Mouse (Mus musculus) G1E-ER4 (cell line): ENCODE measurements at regions not wholly inside any gene's neighbourhood (a gene's known extent, or its start where the extent isn't known, plus 50 kb on each side); places are given as distances from the start of the nearest gene placed in this dataset.
A peak's percentile ranks its signal among the peaks of the same experiment; 100 is the strongest.

Source experiments
- GATA1 ChIP-seq: IDR thresholded peaks from one replicate; pipeline ENCODE4 v1.8.0; 2012; ENCODE audit warnings: low read length, inconsistent platforms

GRCm38 (mm10) chr11:19194464-19194863 lies 175.7 kb upstream of the Meis1 start:
- no peak for TF ChIP-seq GATA1

GRCm38 (mm10) chr11:19197790-19198189 lies 179.0 kb upstream of the Meis1 start:
- no peak for TF ChIP-seq GATA1

GRCm38 (mm10) chr11:19202602-19203517 lies 184.1 kb upstream of the Meis1 start:
- peak; percentile 33 for TF ChIP-seq GATA1

- TF ChIP-seq GATA1 = peak; percentile 25
These were observed 184.7 kb upstream of the Meis1 start for GRCm38 (mm10) chr11:19203518-19203900.

- TF ChIP-seq GATA1 = no peak
These were observed 185.2 kb upstream of the Meis1 start for GRCm38 (mm10) chr11:19203968-19204367.

- TF ChIP-seq GATA1 = no peak
These were observed 185.7 kb upstream of the Meis1 start for GRCm38 (mm10) chr11:19204521-19204920.

GRCm38 (mm10) chr11:19205174-19205573 lies 186.4 kb upstream of the Meis1 start:
- no peak for TF ChIP-seq GATA1

- no peak for TF ChIP-seq GATA1
These were observed 200.7 kb upstream of the Meis1 start for GRCm38 (mm10) chr11:19219476-19219875.

GRCm38 (mm10) chr11:19221442-19221841 lies 202.7 kb upstream of the Meis1 start:
- TF ChIP-seq GATA1 = no peak

- TF ChIP-seq GATA1 = no peak
These were observed 208.0 kb upstream of the Meis1 start for GRCm38 (mm10) chr11:19226756-19227155.

- TF ChIP-seq GATA1 = no peak
These were observed 208.9 kb upstream of the Meis1 start for GRCm38 (mm10) chr11:19227716-19228115.

- TF ChIP-seq GATA1 = no peak
These were observed 227.8 kb upstream of the Meis1 start for GRCm38 (mm10) chr11:19246390-19247114.

GRCm38 (mm10) chr11:19253605-19254004 lies 234.8 kb upstream of the Meis1 start:
- TF ChIP-seq GATA1 = no peak

GRCm38 (mm10) chr11:19254183-19254582 lies 235.4 kb upstream of the Meis1 start:
- no peak for TF ChIP-seq GATA1

GRCm38 (mm10) chr11:19257549-19257948 lies 238.8 kb upstream of the Meis1 start:
- TF ChIP-seq GATA1 = no peak

GRCm38 (mm10) chr11:19262832-19263231 lies 244.0 kb upstream of the Meis1 start:
- TF ChIP-seq GATA1 = no peak

- TF ChIP-seq GATA1 = no peak
These were observed 246.2 kb upstream of the Meis1 start for GRCm38 (mm10) chr11:19264798-19265671.
